Mouse (Mus musculus) G1E-ER4 (cell line): ENCODE measurements around the gene Eps15. TPM values are rescaled to one million over a fixed set of nuclear protein-coding genes. Genes with fewer than 3 reads are reported as not detected.

Source experiments
- GATA1 ChIP-seq: IDR thresholded peaks from one replicate; pipeline ENCODE4 v1.8.0; 2012; ENCODE audit warnings: low read length, inconsistent platforms
- polyA plus RNA-seq: library from polyadenylated mRNA; stranded (reverse); fragments of >175 nt; gene quantifications from 2 replicates; pipeline ENCODE4 v1.2.3, GENCODE M21; 2012

Eps15 gene
- 8.5 and 11.2 TPM in 2 replicates for polyA plus RNA-seq

DNA sequence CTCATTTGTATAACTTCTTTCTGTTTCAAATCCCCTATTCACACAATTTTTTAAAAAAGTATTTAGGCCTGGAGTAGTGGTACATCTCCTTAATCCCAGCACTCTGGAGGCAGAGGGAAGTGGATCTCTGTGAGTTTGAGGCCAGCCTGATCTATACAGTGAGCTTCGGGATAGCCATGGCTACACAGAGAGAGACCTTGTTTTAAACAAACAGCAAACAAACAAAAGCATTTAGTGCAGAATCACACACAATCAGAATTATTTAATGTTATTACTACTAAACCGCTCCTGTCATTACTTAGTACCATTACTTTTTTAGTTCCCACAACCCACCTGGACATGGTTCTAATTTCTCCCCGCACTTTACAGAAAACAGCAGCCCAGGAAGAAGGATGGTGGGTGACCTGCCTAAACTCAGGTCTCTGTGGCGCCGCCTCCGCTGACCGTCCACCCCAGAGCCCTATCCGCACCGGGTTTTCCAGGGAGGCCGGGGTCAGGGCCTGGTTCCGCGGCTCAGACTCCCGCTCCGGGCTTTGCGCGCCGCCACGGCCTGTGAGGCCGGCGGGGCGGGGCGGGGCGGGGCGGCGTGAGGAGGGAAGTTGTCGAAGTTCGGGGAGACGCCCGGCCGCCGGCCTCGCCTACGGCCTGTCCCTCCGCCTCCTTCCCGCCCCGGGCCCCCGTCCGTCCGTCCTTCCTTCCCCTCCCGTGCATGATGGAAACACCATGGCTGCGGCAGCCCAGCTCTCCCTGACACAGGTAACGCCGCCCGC is at the start of gene Eps15:
TSS of gene Eps15 (plus strand) at position 580 of the 770 bp plus-strand sequence.
- TF ChIP-seq GATA1, result no peak

DNA sequence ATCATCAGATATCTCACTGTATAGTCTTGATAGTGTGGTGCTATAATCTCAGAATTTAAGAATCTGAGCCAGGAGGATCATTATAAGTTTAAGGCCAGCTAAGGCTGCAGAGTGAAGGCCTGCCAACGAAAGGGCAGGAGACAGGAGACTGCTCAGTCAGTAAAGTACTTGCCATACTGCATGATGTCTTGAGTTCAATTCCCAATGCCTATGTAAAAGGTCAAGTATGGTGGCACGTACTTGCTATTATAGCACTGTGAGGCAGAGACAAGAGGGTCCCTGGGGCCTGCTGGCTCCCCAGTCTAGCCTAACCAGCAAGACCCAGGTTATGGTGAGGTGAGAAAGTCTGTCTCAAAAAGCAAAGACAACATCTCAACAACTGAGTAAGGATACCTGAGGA is 45.9 kb upstream of the Eps15 start, which contains the start of gene Calr4:
TSS of gene Calr4 (plus strand) at position 301 of the 400 bp plus-strand sequence.
- no peak for TF ChIP-seq GATA1

DNA sequence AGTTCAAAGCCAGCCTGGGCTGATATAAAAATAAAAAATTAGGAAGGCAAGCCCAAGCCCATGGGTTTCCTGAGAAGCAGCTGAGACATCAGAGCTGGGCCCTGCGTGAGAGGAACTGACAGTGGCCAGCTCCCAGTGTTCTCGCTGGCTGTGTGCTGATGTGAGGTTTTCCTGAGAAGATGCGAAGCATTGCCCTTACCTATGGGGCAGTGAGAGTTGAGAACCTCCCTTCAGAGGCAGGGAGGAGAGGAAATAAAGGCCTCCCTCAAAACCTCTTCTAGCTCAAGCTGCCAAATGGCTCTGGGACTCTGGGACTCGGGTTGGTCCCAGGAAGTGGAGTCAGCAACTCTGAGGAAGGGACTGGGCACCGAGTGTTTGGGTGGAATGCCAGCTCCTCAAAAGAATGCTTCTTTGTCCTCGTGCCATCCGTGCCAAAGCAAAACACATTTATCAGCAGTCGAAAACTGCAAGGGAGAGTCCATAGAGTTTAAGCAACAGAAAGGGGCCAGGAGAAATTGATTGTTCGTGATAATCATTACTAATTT is 45.2 kb upstream of the Eps15 start:
- no peak for TF ChIP-seq GATA1

DNA sequence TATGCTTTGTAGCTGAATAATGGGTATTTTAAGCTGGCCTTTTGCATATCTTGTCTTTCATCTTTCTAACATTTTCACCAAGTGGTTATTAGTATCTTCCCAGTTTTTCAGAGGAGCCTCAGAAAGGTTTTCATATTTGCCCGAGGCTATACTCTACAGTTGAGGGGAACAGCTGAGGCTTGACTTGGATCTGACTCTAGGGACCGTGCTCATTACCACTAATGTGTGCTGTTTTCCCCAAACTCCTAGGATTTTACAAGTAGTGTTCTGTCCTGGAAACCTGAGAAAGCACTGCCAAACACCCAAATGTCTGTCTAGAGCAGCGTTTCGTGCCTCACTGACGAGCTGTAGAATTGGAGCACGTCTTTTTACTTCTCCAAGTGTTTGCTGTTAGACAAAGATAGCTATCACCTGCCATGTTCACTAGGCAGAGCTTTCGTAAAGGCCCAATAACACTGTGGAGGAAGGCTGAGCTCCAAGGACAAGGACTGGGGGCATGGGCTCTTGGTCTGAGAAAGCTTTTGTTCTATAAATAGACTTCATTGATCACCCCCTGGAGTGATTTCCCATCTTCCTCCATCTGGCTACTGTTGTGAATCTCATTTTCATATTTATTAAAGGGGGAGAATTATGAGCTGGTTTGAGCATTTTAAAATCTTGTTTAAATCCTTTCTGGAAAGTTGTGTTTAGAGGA is 43.7 kb upstream of the Eps15 start:
- no peak for TF ChIP-seq GATA1

DNA sequence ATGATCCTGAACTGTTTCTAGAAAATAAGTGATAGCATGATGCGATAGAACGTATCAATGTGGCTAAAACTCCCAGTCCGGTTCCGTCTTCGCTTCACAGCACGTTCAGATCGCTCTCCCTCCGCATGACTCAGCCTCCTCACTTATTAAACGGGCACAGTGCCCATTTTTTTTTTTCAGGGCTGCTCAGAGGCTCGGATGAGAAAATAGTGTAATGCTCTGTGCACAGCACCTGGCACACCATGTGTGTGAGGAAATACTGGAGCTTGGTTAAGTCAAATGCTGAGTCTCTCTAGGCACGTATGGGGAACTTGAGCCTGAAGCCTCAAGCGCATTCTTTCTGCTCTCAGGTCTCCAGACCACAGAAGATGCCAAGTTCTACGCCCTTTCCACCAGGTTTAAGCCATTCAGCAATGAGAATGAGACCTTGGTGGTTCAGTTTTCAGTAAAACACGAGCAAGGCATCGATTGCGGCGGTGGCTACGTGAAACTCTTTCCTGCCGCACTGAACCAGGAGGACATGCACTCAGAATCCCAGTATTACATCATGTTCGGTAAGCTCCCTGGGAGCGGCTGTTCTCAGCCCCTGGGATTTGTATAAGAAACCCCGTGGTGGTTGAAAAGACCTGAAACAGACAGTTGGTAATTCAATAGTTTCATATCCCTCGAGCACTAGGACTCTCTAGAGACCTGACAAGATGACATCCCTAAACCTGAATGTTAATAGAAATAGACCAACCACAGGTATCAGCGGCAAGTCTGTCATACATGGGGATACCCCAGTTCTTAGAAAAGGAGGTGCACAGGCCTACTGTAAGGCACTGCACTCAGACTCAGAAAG is 41.4 kb upstream of the Eps15 start:
- no peak for TF ChIP-seq GATA1

DNA sequence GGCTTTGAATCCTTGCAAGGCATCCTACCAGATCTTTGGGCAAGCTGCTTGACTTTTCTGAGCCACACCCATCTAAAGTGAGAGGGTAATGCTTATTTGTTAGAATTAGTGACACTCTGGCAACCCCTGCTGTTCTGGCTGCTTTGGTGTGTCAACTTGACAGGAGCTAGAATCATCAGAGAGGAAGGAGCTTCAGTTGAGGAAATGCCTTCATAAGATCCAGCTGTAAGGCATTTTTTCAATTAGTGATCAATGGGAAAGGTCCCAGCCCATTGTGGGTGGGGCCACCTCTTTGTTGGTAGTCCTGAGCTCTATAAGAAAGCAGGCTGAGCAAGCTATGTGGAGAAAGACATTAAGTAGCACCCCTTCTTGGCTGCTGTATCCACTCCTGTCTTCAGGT is 38.8 kb upstream of the Eps15 start:
- no peak for TF ChIP-seq GATA1

DNA sequence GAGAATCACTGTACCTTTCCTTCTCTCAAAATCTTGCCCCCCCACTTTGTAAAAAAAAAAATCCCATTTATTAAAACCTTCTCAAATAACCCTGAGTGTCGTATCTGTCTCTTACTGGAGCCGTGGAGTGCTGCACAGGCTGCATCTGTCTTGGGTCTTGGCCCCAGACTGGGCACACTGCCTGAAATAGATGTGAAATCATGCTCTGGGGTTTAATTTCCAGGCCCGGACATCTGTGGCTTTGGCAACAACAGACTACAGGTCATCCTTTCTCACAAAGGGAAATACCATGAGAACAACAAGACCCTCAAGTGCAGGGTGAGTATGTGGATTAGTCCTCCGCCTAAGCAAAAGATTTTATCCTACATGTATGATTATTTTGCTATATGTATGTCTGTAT is 38.1 kb upstream of the Eps15 start:
- no peak for TF ChIP-seq GATA1

DNA sequence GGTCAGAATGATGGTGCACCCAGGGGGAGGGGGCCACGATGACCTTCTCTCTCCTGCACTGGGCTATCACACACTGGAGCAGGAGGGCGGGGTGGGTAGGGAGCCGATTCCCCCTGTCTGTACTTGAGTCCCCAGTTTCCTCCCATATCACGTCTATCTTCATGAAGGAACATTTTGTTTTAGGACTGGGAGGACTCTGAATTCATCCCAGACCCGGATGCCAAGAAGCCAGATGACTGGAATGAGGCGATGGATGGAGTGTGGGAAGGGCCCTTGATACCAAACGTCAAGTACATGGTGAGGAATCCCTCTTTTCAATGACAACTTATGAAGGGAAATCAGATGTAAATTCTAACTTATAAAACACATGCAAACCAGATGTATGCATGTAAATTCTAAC is 35.6 kb upstream of the Eps15 start:
- no peak for TF ChIP-seq GATA1

DNA sequence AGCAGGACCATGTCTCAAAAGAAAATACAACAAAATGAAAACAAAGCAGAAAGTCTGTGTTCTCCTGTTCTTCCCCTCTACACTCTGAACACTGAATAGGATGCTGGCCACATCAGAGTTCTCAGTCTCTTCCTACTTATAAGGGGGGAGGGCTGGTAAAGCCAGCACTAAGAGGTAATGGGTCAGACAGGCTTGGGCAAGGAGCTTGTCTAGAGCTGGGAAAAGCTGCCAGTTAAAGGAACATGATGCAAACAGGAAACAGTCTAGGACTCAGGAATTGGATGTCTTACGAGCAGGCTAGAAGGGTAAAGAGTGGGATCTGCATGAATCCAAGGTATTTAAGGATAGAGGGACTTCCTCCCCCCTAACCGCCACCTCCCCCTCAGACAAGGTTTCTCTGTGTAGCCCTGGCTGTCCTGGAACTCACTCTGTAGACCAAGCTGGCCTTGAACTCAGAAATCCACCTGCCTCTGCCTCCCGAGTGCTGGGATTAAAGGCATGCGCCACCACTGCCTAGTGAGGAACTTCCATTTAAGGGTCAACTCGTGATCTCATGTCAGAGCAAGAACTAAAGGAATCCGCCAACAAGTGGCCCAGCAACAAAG is 35.0 kb upstream of the Eps15 start:
- no peak for TF ChIP-seq GATA1

DNA sequence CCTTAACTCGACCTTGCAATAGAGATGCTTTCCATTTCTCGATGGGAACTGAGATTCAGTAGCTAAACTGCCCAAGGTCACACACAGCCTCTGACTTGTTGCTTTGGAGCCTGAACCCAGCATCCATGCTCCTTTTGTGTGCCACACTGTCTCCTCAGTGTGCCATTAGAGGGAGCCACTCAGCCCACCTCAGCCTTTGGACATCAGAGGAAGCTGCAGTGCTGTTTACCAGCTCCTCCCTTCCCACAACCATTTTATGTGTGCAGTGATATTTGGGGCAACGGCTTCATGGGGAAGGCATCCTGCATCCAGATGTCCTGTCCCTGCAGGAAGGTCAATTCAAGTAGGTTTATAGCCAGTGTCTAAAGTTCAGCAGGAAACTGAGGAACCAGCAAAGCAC is 28.5 kb upstream of the Eps15 start:
- no peak for TF ChIP-seq GATA1

DNA sequence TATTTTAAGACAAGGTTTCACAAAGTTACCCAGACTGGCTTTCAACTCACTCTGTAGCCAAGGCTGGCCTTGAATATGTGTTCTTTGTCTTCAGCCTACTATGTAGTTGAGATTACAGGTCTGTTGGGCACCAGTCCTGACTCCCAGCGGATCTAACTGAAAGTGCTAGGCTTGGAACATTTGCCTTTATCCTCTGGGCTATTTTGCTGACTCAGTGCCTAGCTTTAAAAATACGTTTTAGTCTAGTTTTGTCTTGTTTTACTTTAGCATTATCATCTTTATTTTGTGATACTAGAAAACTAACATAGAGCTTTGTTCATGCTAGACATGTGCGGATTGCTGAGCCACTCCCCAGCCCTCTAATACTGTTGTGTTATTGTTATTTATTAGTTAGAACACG is 27.9 kb upstream of the Eps15 start:
- no peak for TF ChIP-seq GATA1

DNA sequence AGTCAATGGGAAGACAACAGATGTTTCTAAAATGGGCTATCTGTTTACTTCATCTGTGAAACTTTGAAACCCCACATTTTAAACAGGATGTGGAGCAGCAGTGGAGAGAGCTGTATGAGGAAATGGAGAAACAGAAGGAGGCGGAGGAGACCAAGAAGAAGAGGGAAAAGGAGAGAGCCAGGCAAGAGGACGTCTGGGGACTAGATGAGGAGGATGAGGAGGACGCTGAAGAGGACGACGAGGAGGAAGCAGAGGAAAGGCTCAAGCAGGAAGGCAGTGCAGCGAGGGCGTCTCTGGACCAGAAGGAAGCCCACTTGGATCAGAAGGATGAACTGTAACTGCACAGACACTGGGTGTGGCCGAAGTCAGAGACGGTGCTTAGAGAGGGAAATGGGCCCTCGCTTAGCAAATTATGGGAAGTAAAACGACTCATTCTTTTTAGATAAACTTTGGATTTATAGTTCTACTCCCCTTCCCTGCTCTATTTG is 26.4 kb upstream of the Eps15 start:
- no peak for TF ChIP-seq GATA1

DNA sequence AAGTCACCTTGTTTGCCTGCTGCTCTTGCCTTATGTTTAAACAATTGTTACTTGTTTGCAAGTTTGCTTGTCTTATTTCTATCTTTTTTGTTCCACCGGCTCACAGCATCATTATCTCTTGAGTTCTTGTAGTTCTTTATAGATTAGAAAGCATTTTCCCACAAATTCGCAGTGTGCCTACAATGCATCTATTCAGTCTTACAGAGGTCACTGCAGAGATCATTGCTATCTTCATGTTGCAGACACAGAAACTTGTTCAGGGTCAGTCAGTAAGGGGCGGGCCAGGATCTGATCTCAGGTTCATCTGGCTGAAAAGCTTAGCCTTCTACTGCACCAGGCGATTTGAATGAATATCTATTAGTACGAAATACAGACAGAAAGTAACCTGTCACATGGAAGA is 25.6 kb upstream of the Eps15 start:
- peak; percentile 54 for TF ChIP-seq GATA1

DNA sequence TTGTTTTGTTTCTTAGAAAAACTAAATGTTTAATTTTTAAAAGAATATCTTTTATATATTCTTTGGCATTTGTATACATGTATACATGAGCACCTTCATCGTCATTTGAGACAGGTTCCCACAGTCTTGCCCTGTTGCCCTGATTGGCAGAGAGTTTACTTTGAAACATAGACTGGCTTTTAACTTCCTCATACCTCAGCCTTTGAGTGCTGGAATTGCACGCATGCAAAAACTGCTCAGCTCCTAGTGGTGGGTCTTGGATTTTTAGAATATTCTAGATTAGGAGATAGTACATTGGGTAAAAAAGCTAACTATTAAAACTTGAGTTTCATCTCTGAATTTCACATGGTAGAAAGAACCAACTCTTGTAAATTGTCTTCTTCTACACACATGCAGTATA is 24.7 kb upstream of the Eps15 start:
- TF ChIP-seq GATA1, result no peak

DNA sequence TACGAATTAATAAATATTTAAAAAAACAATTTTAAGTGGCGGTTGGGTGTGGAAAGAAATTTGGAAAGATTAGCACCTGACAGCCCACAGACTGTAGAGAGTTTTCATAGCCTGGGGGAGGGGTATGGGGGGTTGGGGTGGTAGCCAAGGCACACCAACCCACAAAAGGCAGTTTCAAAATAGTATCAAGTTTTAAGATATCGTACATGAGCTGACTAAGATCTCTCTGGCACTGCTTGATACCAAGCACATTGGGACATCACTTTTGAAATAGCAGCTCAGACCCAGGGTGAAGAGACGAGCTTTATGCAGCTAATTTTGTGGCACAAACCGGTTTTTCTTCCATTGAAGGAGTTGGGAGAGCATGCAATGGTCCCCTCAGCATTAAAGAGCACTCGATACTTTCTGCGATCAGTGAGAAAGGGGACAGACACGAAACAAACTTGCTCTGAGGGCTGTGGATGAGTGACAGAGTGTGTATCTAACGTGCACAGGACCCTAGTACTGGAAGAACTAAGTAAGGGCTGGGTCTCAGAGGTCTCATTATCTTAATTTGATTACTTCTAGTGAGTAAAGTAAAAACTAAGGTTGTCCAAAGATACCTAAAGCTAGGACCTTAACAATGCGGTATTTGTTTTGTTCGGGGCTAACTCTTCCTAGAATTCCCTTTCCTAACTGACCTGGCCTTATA is 24.2 kb upstream of the Eps15 start:
- no peak for TF ChIP-seq GATA1
